Mouse (Mus musculus): ENCODE measurements around the gene 4930522H14Rik. TPM values are rescaled to one million over a fixed set of nuclear protein-coding genes. Genes with fewer than 3 reads are reported as not detected.
A peak's percentile ranks its signal among the peaks of the same experiment; 100 is the strongest.

Gene 4930522H14Rik
- not detected for total RNA-seq (2021)
- polyA plus RNA-seq (2012; rRNA removed), result not detected in 2 replicates
- long read RNA-seq, result 0 reads

GRCm38 (mm10) chr4:109531111-109531510, at the start of gene 4930522H14Rik:
4930522H14Rik (minus strand) TSS chr4:109531297.
- no peak for DNase-seq
- intact Hi-C loops (cut with DNase I), result no loop called here
- H3K4me1 ChIP-seq (ENCODE audit: control insufficient read depth, insufficient read depth, low read length), result no peaks in the 10 kb centered on the region
- no peaks in the 10 kb centered on the region for H3K27me3 ChIP-seq (ENCODE audit: control insufficient read depth, insufficient read depth, low read length)
- TF ChIP-seq CTCF (IDR thresholded peaks at IDR 0.05) (no peak), POLR2A (IDR thresholded peaks at IDR 0.05; ENCODE audit: insufficient read depth, low read depth, low read length) (no peak), EP300 (IDR thresholded peaks at IDR 0.05; ENCODE audit: insufficient read depth, low read depth, low read length) (no peak)
- no peak within 1 kb of the TSS for H3K9ac ChIP-seq (ENCODE audit: low read depth, low read length)
- H3K27ac ChIP-seq, result no peak within 1 kb of the TSS
- no peaks in the 10 kb centered on the region for H3K36me3 ChIP-seq (ENCODE audit: control insufficient read depth, insufficient read depth, low read length)
- H3K79me2 ChIP-seq (replicated peaks; ENCODE audit: control insufficient read depth, insufficient read depth, low read length), result no peaks in the 10 kb centered on the region
- no peak within 1 kb of the TSS for H3K4me3 ChIP-seq
- WGBS, result 90% methylated on average over 2 of the region's 2 CpGs

GRCm38 (mm10) chr4:109578356-109578755, 47.3 kb upstream of the 4930522H14Rik start:
- no peaks in the 10 kb centered on the region for H3K79me2 ChIP-seq (replicated peaks; ENCODE audit: control insufficient read depth, insufficient read depth, low read length)
- no peaks in the 10 kb centered on the region for H3K27me3 ChIP-seq (ENCODE audit: control insufficient read depth, insufficient read depth, low read length)
- H3K9ac ChIP-seq (ENCODE audit: low read depth, low read length), result no peak overlapping the region
- H3K27ac ChIP-seq, result no peak overlapping the region
- no peak for TF ChIP-seq EP300 (IDR thresholded peaks at IDR 0.05; ENCODE audit: insufficient read depth, low read depth, low read length)
- TF ChIP-seq POLR2A (IDR thresholded peaks at IDR 0.05; ENCODE audit: insufficient read depth, low read depth, low read length), result no peak
- TF ChIP-seq CTCF (IDR thresholded peaks at IDR 0.05), result no peak
- DNase-seq, result no peak
- H3K4me1 ChIP-seq (ENCODE audit: control insufficient read depth, insufficient read depth, low read length), result no peaks in the 10 kb centered on the region
- H3K36me3 ChIP-seq (ENCODE audit: control insufficient read depth, insufficient read depth, low read length), result no peaks in the 10 kb centered on the region
- no peak overlapping the region for H3K4me3 ChIP-seq
- intact Hi-C loops (cut with DNase I), result loop anchor here (5.0 kb wide), 1 partner anchor 444 kb away; no protein-coding TSS in a partner anchor
- 83% methylated on average over 3 of the region's 3 CpGs for WGBS

- no peaks in the 10 kb centered on the region for H3K4me1 ChIP-seq (ENCODE audit: control insufficient read depth, insufficient read depth, low read length)
- no peaks in the 10 kb centered on the region for H3K79me2 ChIP-seq (replicated peaks; ENCODE audit: control insufficient read depth, insufficient read depth, low read length)
- 56% methylated on average over 5 of the region's 5 CpGs for WGBS
- H3K36me3 ChIP-seq (ENCODE audit: control insufficient read depth, insufficient read depth, low read length), result no peaks in the 10 kb centered on the region
- H3K9ac ChIP-seq (ENCODE audit: low read depth, low read length), result no peak overlapping the region
- no peak overlapping the region for H3K4me3 ChIP-seq
- DNase-seq, result no peak
- H3K27me3 ChIP-seq (ENCODE audit: control insufficient read depth, insufficient read depth, low read length), result no peaks in the 10 kb centered on the region
- intact Hi-C loops (cut with DNase I), result loop anchor here (1.0 to 5.0 kb wide), 3 partner anchors 126 to 445 kb away; no protein-coding TSS in a partner anchor
- TF ChIP-seq CTCF (IDR thresholded peaks at IDR 0.05) (peak; percentile 78), POLR2A (IDR thresholded peaks at IDR 0.05; ENCODE audit: insufficient read depth, low read depth, low read length) (no peak)
- H3K27ac ChIP-seq, result no peak overlapping the region
These were observed 45.8 kb upstream of the 4930522H14Rik start for GRCm38 (mm10) chr4:109576933-109577332.

- intact Hi-C loops (cut with DNase I), result loop anchor here (5.0 kb wide), 1 partner anchor 447 kb away; no protein-coding TSS in a partner anchor
- 77% methylated on average over 9 of the region's 9 CpGs for WGBS
- Histone ChIP-seq H3K27me3 (ENCODE audit: control insufficient read depth, insufficient read depth, low read length) (no peaks in the 10 kb centered on the region), H3K4me3 (no peak overlapping the region), H3K9ac (ENCODE audit: low read depth, low read length) (no peak overlapping the region), H3K27ac (no peak overlapping the region), H3K79me2 (replicated peaks; ENCODE audit: control insufficient read depth, insufficient read depth, low read length) (no peaks in the 10 kb centered on the region), H3K36me3 (ENCODE audit: control insufficient read depth, insufficient read depth, low read length) (no peaks in the 10 kb centered on the region), H3K4me1 (ENCODE audit: control insufficient read depth, insufficient read depth, low read length) (no peaks in the 10 kb centered on the region)
- no peak for TF ChIP-seq EP300 (IDR thresholded peaks at IDR 0.05; ENCODE audit: insufficient read depth, low read depth, low read length)
- no peak for TF ChIP-seq POLR2A (IDR thresholded peaks at IDR 0.05; ENCODE audit: insufficient read depth, low read depth, low read length)
- no peak for TF ChIP-seq CTCF (IDR thresholded peaks at IDR 0.05)
- DNase-seq, result no peak
These were observed 43.7 kb upstream of the 4930522H14Rik start for GRCm38 (mm10) chr4:109574845-109575244.

GRCm38 (mm10) chr4:109574331-109574730, 43.2 kb upstream of the 4930522H14Rik start:
- TF ChIP-seq POLR2A (IDR thresholded peaks at IDR 0.05; ENCODE audit: insufficient read depth, low read depth, low read length), result no peak
- TF ChIP-seq EP300 (IDR thresholded peaks at IDR 0.05; ENCODE audit: insufficient read depth, low read depth, low read length), result no peak
- no peak for TF ChIP-seq CTCF (IDR thresholded peaks at IDR 0.05)
- Histone ChIP-seq H3K36me3 (ENCODE audit: control insufficient read depth, insufficient read depth, low read length) (no peaks in the 10 kb centered on the region), H3K27ac (no peak overlapping the region), H3K4me3 (no peak overlapping the region), H3K9ac (ENCODE audit: low read depth, low read length) (no peak overlapping the region), H3K27me3 (ENCODE audit: control insufficient read depth, insufficient read depth, low read length) (no peaks in the 10 kb centered on the region), H3K79me2 (replicated peaks; ENCODE audit: control insufficient read depth, insufficient read depth, low read length) (no peaks in the 10 kb centered on the region), H3K4me1 (ENCODE audit: control insufficient read depth, insufficient read depth, low read length) (no peaks in the 10 kb centered on the region)
- peak in 1 of 2 experiments; percentile 11 for DNase-seq
- intact Hi-C loops (cut with DNase I), result no loop called here
- WGBS, result 30% methylated on average over 8 of the region's 8 CpGs

GRCm38 (mm10) chr4:109572632-109573031, 41.5 kb upstream of the 4930522H14Rik start:
- no peak for DNase-seq
- Histone ChIP-seq H3K27me3 (ENCODE audit: control insufficient read depth, insufficient read depth, low read length) (no peaks in the 10 kb centered on the region), H3K4me1 (ENCODE audit: control insufficient read depth, insufficient read depth, low read length) (no peaks in the 10 kb centered on the region), H3K79me2 (replicated peaks; ENCODE audit: control insufficient read depth, insufficient read depth, low read length) (no peaks in the 10 kb centered on the region), H3K4me3 (no peak overlapping the region), H3K9ac (ENCODE audit: low read depth, low read length) (no peak overlapping the region), H3K36me3 (ENCODE audit: control insufficient read depth, insufficient read depth, low read length) (no peaks in the 10 kb centered on the region), H3K27ac (no peak overlapping the region)
- intact Hi-C loops (cut with DNase I), result no loop called here
- WGBS, result 74% methylated on average over 1 of the region's 1 CpGs
- TF ChIP-seq POLR2A (IDR thresholded peaks at IDR 0.05; ENCODE audit: insufficient read depth, low read depth, low read length), result no peak
- no peak for TF ChIP-seq EP300 (IDR thresholded peaks at IDR 0.05; ENCODE audit: insufficient read depth, low read depth, low read length)
- no peak for TF ChIP-seq CTCF (IDR thresholded peaks at IDR 0.05)

Measured in heart, adult 2 months (tissue).